Mouse (Mus musculus) myocyte (in vitro differentiated cells): ENCODE data around the gene Alox12. TPM values are rescaled to one million over a fixed set of nuclear protein-coding genes. Genes with fewer than 3 reads are reported as not detected.
A peak's percentile ranks its signal among the peaks of the same experiment; 100 is the strongest.

Source experiments
- H3K27me3 ChIP-seq: one replicate; pipeline ENCODE4 v1.6.1; 2011; ENCODE audit not compliant: control insufficient read depth, insufficient read depth, insufficient read length
- H3K36me3 ChIP-seq: one replicate; pipeline ENCODE4 v1.6.1; 2011; ENCODE audit not compliant: control insufficient read depth, insufficient read depth
- H3K4me2 ChIP-seq: one replicate; pipeline ENCODE4 v1.6.1; 2011; ENCODE audit warnings: low read depth, control low read depth
- H3K4me3 ChIP-seq: one replicate; pipeline ENCODE4 v1.5.1; 2011; ENCODE audit warnings: mild to moderate bottlenecking, control low read depth, moderate library complexity
- H3K79me2 ChIP-seq: one replicate; pipeline ENCODE4 v1.6.1; 2011; ENCODE audit not compliant: control insufficient read depth, insufficient read depth
- H3ac ChIP-seq: one replicate; pipeline ENCODE4 v1.6.1; 2011; ENCODE audit not compliant: control insufficient read depth, insufficient read length
- CEBPB ChIP-seq: IDR thresholded peaks from 2 replicates; pipeline ENCODE4 v1.6.1; 2011; ENCODE audit warnings: mild to moderate bottlenecking, moderate library complexity; ENCODE audit not compliant: poor library complexity, insufficient read depth, severe bottlenecking
- E2F4 ChIP-seq: IDR thresholded peaks from one replicate; pipeline ENCODE4 v1.6.1; 2011; ENCODE audit warnings: mild to moderate bottlenecking, control low read depth, moderate library complexity; ENCODE audit not compliant: insufficient read depth
- MAX ChIP-seq: IDR thresholded peaks from one replicate; pipeline ENCODE4 v1.6.1; 2011; ENCODE audit warnings: low read depth, mild to moderate bottlenecking, control low read depth
- MYOD1 ChIP-seq, 3 experiments: IDR thresholded peaks; one replicate each; pipeline ENCODE4 v1.6.1; 2011; ENCODE audit warnings: control low read depth in 2 of 3, low read depth in 2 of 3, mild to moderate bottlenecking in 2 of 3, moderate library complexity in 1 of 3; ENCODE audit not compliant: insufficient read length in 2 of 3, control insufficient read depth in 1 of 3
- MYOG ChIP-seq, 3 experiments: IDR thresholded peaks; one replicate each; pipeline ENCODE4 v1.6.1; 2011; ENCODE audit warnings: control low read depth in 2 of 3, low read depth in 2 of 3, mild to moderate bottlenecking in 2 of 3; ENCODE audit not compliant: insufficient read length in 2 of 3, control insufficient read depth in 1 of 3, insufficient read depth in 1 of 3
- POLR2A ChIP-seq: IDR thresholded peaks from one replicate; pipeline ENCODE4 v1.6.1; 2011; ENCODE audit warnings: low read depth, mild to moderate bottlenecking, control low read depth, moderate library complexity; ENCODE audit not compliant: insufficient read length
- POLR2AphosphoS2 ChIP-seq: IDR thresholded peaks from one replicate; pipeline ENCODE4 v1.6.1; 2011; ENCODE audit warnings: low read depth, control low read depth; ENCODE audit not compliant: insufficient read length
- REST ChIP-seq: IDR thresholded peaks from one replicate; pipeline ENCODE4 v1.6.1; 2011; ENCODE audit warnings: mild to moderate bottlenecking, control low read depth, moderate library complexity; ENCODE audit not compliant: insufficient read depth, insufficient read length
- SRF ChIP-seq: IDR thresholded peaks from one replicate; pipeline ENCODE4 v1.6.1; 2011; ENCODE audit warnings: low read depth; ENCODE audit not compliant: control insufficient read depth, insufficient read length
- TCF12 ChIP-seq: IDR thresholded peaks from one replicate; pipeline ENCODE4 v1.6.1; 2011; ENCODE audit warnings: mild to moderate bottlenecking, control low read depth; ENCODE audit not compliant: poor library complexity, insufficient read depth, severe bottlenecking
- TCF3 ChIP-seq: IDR thresholded peaks from one replicate; pipeline ENCODE4 v1.6.1; 2011; ENCODE audit warnings: low read depth, control low read depth; ENCODE audit not compliant: insufficient read length
- USF1 ChIP-seq: IDR thresholded peaks from one replicate; pipeline ENCODE4 v1.6.1; 2011; ENCODE audit warnings: low read depth, mild to moderate bottlenecking, control low read depth, moderate library complexity
- polyA plus RNA-seq: library from polyadenylated mRNA; unstranded; fragments of >200 nt; fragmentation: generic; extraction: Trizol; gene quantifications from one replicate; pipeline ENCODE4 v1.2.1, GENCODE M21; 2012; ENCODE audit warnings: missing spikeins

Gene Alox12
- polyA plus RNA-seq, 1 experiment = 0.25 TPM

DNA sequence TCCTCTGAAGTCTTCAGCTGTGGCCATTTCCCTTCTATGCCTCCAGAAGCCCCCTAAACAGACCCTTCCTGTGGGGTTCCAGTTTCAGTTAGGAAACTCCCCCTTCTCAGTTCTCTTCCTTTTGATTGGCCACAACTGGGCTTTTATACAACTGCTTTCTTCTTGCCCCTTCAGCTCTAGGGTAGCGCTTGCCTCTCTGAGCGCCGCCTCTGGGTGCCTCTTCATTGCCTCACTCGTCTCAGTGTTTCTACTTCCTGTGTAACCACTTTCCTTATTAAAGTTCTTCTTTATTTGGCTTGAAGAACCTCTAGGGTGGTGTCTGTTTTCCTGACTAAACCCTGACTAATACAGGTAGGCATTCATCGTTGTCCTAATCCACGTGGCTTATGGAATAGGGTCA lies 36.1 kb upstream of the Alox12 start:
- H3K79me2 ChIP-seq = no peaks in the 10 kb centered on the region
- no peaks in the 10 kb centered on the region for H3K36me3 ChIP-seq
- no peaks in the 10 kb centered on the region for H3K27me3 ChIP-seq
- TF ChIP-seq MAX (no peak), MYOD1 (IDR thresholded peaks at IDR 0.05; ENCODE audit: control insufficient read depth in 1 of 3, insufficient read length in 2 of 3, low read depth in 2 of 3) (no peak), POLR2A (no peak), TCF12 (no peak), REST (no peak), SRF (no peak), USF1 (no peak), MYOG (IDR thresholded peaks at IDR 0.05; ENCODE audit: control insufficient read depth in 1 of 3, insufficient read depth in 1 of 3, insufficient read length in 2 of 3, low read depth in 2 of 3) (no peak), POLR2AphosphoS2 (no peak)
- no peak overlapping the region for H3ac ChIP-seq
- H3K4me2 ChIP-seq = no peak overlapping the region
- H3K4me3 ChIP-seq = no peak overlapping the region

DNA sequence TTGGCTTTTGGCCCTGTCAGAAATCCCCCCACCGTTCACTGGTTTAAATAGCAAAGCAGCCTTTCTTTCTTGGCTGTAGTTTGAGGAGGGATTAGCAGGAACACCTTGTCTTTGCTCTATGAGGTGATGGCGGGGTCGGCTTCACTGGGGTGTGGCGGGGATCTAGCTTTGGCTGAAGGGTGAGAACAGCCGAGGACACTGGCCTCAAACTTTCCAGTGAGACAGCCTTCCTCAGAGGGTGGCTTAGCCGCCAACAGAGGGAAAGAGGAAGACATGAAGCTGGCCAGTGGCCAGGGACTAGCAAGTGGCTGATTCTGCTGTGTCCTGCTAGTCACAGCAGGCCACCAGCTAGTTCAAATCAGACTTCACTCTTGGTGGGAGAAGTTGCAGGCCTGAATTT lies 34.1 kb upstream of the Alox12 start:
- no peak overlapping the region for H3K4me2 ChIP-seq
- no peaks in the 10 kb centered on the region for H3K79me2 ChIP-seq
- H3K36me3 ChIP-seq = no peaks in the 10 kb centered on the region
- H3K27me3 ChIP-seq = no peaks in the 10 kb centered on the region
- no peak overlapping the region for H3ac ChIP-seq
- no peak overlapping the region for H3K4me3 ChIP-seq
- TF ChIP-seq POLR2AphosphoS2 = no peak
- TF ChIP-seq MYOG (IDR thresholded peaks at IDR 0.05; ENCODE audit: control insufficient read depth in 1 of 3, insufficient read depth in 1 of 3, insufficient read length in 2 of 3, low read depth in 2 of 3) = no peak
- TF ChIP-seq USF1 = no peak
- TF ChIP-seq SRF = no peak

DNA sequence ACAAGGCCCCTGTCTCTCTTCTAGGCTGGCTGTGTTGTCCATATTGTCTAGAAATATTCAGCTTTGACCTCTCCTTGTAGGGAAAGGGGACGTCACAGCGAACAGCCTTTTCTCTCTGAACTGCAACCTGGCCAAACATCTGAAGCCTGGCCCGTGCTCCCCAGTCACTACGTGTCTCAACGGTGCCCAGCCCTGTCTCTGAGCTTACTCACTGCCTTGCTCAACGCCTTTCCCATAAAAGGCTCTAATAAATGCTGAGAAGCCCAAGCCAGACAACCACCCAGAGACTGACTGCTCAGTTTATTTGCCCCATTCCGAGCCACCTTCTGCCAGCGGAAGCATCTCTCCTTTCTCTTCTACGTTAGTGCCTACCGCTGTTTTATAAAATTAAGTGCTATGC lies 32.9 kb upstream of the Alox12 start:
- no peak overlapping the region for H3K4me2 ChIP-seq
- TF ChIP-seq USF1 (no peak), MYOD1 (IDR thresholded peaks at IDR 0.05; ENCODE audit: control insufficient read depth in 1 of 3, insufficient read length in 2 of 3, low read depth in 2 of 3) (no peak), TCF3 (no peak), POLR2A (no peak), MAX (no peak)
- no peaks in the 10 kb centered on the region for H3K79me2 ChIP-seq
- H3K36me3 ChIP-seq = no peaks in the 10 kb centered on the region
- H3K4me3 ChIP-seq = no peak overlapping the region
- H3ac ChIP-seq = no peak overlapping the region
- H3K27me3 ChIP-seq = no peaks in the 10 kb centered on the region

DNA sequence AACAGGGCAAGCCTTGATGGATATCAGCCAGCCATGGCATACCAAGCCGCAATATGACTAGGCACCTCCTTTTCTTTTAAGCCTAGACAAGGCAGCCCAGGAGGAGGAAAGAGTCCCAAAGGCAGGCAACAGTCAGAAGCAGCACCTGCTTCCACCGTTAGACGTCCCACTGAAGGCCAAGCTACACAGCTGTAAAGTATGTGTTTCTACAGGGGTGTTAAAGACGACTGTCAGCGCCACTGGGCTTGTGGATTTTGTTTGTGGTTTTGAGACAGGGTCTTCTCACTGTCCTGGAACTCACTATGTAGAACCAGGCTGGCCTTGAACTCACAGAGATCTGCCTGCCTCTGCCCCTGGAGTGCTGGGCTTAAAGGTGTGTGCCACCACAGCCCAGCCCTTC lies 30.5 kb upstream of the Alox12 start:
- H3K4me2 ChIP-seq = no peak overlapping the region
- no peak overlapping the region for H3ac ChIP-seq
- H3K4me3 ChIP-seq = no peak overlapping the region
- no peaks in the 10 kb centered on the region for H3K36me3 ChIP-seq
- H3K79me2 ChIP-seq = no peaks in the 10 kb centered on the region
- H3K27me3 ChIP-seq = no peaks in the 10 kb centered on the region
- TF ChIP-seq MYOD1 (IDR thresholded peaks at IDR 0.05; ENCODE audit: control insufficient read depth in 1 of 3, insufficient read length in 2 of 3, low read depth in 2 of 3) (peak in 1 of 3 experiments; percentile 36), POLR2AphosphoS2 (no peak)

DNA sequence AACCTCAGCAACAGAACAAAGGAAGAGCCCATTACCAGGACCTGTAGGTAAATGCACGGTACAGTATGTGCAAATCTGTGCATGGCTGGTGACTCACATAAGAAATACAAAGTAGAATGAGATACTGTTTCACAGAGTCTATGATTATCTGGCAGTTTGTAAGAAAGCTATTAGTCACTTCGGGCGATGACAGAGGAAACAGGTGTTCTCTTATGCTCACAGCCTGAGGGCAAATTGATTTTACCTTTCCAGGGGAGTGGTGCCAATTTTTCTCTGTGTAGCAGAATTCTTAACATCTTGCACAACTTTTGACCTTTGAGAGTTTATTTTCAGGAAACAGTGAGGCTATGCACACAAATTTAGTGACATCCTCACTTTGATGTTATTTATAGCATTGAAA lies 29.6 kb upstream of the Alox12 start:
- no peaks in the 10 kb centered on the region for H3K36me3 ChIP-seq
- no peak overlapping the region for H3K4me2 ChIP-seq
- H3K4me3 ChIP-seq = no peak overlapping the region
- TF ChIP-seq USF1 (no peak), CEBPB (peak; percentile 67), MAX (no peak), E2F4 (no peak), REST (no peak), TCF12 (no peak), MYOG (IDR thresholded peaks at IDR 0.05; ENCODE audit: control insufficient read depth in 1 of 3, insufficient read depth in 1 of 3, insufficient read length in 2 of 3, low read depth in 2 of 3) (peak in 1 of 3 experiments; percentile 43), SRF (no peak), TCF3 (no peak), POLR2AphosphoS2 (no peak), MYOD1 (IDR thresholded peaks at IDR 0.05; ENCODE audit: control insufficient read depth in 1 of 3, insufficient read length in 2 of 3, low read depth in 2 of 3) (peak; percentile 24 to 90 (median 67)), POLR2A (no peak)
- no peaks in the 10 kb centered on the region for H3K27me3 ChIP-seq
- H3ac ChIP-seq = no peak overlapping the region
- no peaks in the 10 kb centered on the region for H3K79me2 ChIP-seq

DNA sequence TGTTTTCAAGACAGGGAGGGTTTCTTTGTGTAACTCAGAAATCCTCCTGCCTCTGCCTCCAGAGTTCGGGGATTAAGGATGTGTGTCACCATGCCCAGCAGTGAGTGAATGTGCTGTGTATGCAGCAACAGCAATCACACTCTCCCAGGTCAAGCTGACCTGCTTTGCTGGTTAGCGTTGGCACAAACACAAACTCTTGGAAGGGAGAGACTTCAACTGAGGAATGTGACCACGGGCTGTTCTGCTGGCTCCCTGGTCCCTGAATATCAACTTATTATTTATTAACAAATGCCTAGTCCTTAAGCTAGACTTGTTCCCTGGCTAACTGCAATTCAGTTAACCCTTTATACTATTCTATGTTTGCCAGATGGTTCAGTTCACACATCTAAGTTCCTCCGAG lies 28.5 kb upstream of the Alox12 start:
- no peak overlapping the region for H3K4me3 ChIP-seq
- no peaks in the 10 kb centered on the region for H3K27me3 ChIP-seq
- no peak overlapping the region for H3K4me2 ChIP-seq
- no peak overlapping the region for H3ac ChIP-seq
- H3K36me3 ChIP-seq = no peaks in the 10 kb centered on the region
- TF ChIP-seq POLR2AphosphoS2 = no peak
- no peak for TF ChIP-seq POLR2A
- TF ChIP-seq MYOD1 (IDR thresholded peaks at IDR 0.05; ENCODE audit: control insufficient read depth in 1 of 3, insufficient read length in 2 of 3, low read depth in 2 of 3) = no peak
- TF ChIP-seq TCF12 = no peak
- no peak for TF ChIP-seq CEBPB
- no peak for TF ChIP-seq TCF3
- no peak for TF ChIP-seq SRF
- TF ChIP-seq MYOG (IDR thresholded peaks at IDR 0.05; ENCODE audit: control insufficient read depth in 1 of 3, insufficient read depth in 1 of 3, insufficient read length in 2 of 3, low read depth in 2 of 3) = no peak
- TF ChIP-seq REST = no peak
- no peaks in the 10 kb centered on the region for H3K79me2 ChIP-seq
